Mouse (Mus musculus) lung, embryonic 15.5 days (tissue): Measurements from ENCODE around the gene Tspan18. TPM values are rescaled to one million over a fixed set of nuclear protein-coding genes. Genes with fewer than 3 reads are reported as not detected.
A peak's percentile ranks its signal among the peaks of the same experiment; 100 is the strongest.

ENCODE experiments used
- ATAC-seq: fragments of 200-750 bp; cut with Nextera tagmentation; 2 replicates; pipeline ENCODE4 v1.8.0; 2017; ENCODE audit warnings: moderate number of reproducible peaks, borderline replicate concordance; ENCODE audit not compliant: low FRiP score, low TSS enrichment; ENCODE audit errors: extremely low read depth
- H3K27ac ChIP-seq: fragments of 300-500 bp; sonication (generic); 2 replicates; pipeline ENCODE4 v1.5.1; 2015; ENCODE audit warnings: moderate library complexity, mild to moderate bottlenecking, inconsistent platforms
- H3K27me3 ChIP-seq: fragments of 300-500 bp; sonication (generic); 2 replicates; pipeline ENCODE4 v1.6.1; 2015; ENCODE audit warnings: inconsistent platforms
- H3K36me3 ChIP-seq: fragments of 300-500 bp; sonication (generic); 2 replicates; pipeline ENCODE4 v1.6.1; 2015; ENCODE audit warnings: inconsistent platforms
- H3K4me1 ChIP-seq: fragments of 300-500 bp; sonication (generic); 2 replicates; pipeline ENCODE4 v1.6.1; 2015; ENCODE audit warnings: inconsistent platforms
- H3K4me2 ChIP-seq: fragments of 300-500 bp; sonication (generic); 2 replicates; pipeline ENCODE4 v1.6.1; 2015; ENCODE audit warnings: inconsistent platforms, mild to moderate bottlenecking, moderate library complexity
- H3K4me3 ChIP-seq: fragments of 300-500 bp; sonication (generic); 2 replicates; pipeline ENCODE4 v1.5.1; 2015; ENCODE audit warnings: mild to moderate bottlenecking, inconsistent platforms
- H3K9ac ChIP-seq: fragments of 300-500 bp; sonication (generic); 2 replicates; pipeline ENCODE4 v1.6.1; 2015; ENCODE audit warnings: inconsistent platforms
- H3K9me3 ChIP-seq: fragments of 300-500 bp; sonication (generic); 2 replicates; pipeline ENCODE4 v1.6.1; 2016; ENCODE audit warnings: inconsistent platforms
- WGBS: fragments of 180-500 bp; shearing (Covaris S2); methylation state at CpG from one replicate; pipeline ENCODE4 v1.1.7; 2015; 5-methylcytosine and 5-hydroxymethylcytosine counted together
- polyA plus RNA-seq: library from polyadenylated mRNA; unstranded; fragments of >200 nt; fragmentation: Nextera tagmentation; extraction: Ambion mirVana; gene quantifications from 2 replicates; pipeline ENCODE4 v1.2.1, GENCODE M21; 2015

Gene Tspan18
- polyA plus RNA-seq, 1 experiment from 2014 or later, result 29.0 TPM

- H3K9me3 ChIP-seq, result no peaks in the 10 kb centered on the region
- H3K36me3 ChIP-seq, result no peaks in the 10 kb centered on the region
- WGBS, result 68% methylated on average over 6 of the region's 6 CpGs
- no peak overlapping the region for H3K4me2 ChIP-seq
- H3K27ac ChIP-seq, result no peak overlapping the region
- no peak for ATAC-seq
- no peaks in the 10 kb centered on the region for H3K27me3 ChIP-seq
- H3K4me3 ChIP-seq, result no peak overlapping the region
- no peak overlapping the region for H3K9ac ChIP-seq
- no peaks in the 10 kb centered on the region for H3K4me1 ChIP-seq
Observed at GRCm38 (mm10) chr2:93360310-93360709, 26.0 kb upstream of the Tspan18 start.

DNA sequence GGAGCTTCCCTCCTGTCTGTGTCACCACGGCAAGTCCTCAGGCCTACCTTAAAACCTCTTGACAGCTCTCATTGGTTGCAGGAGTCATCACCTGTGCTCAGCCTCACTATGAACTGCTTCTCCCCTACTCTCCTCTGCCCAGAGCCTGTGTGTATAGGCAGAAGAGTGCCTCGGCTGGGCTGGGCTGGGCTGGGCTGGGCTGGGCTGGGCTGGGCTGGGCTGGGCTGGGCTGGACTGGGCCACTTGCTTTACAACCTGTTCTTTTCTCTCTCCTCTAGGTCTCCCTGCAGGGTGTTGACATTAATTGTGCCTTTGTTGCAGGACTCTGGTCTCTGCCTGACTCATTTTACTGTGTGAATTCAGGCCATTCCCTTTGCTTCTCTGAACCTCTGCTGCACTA lies 23.1 kb upstream of the Tspan18 start:
- Histone ChIP-seq H3K9me3 (no peaks in the 10 kb centered on the region), H3K27ac (no peak overlapping the region), H3K4me3 (no peak overlapping the region), H3K4me1 (no peaks in the 10 kb centered on the region), H3K27me3 (no peaks in the 10 kb centered on the region), H3K4me2 (no peak overlapping the region), H3K9ac (no peak overlapping the region), H3K36me3 (no peaks in the 10 kb centered on the region)
- ATAC-seq, result no peak
- 45% methylated on average over 2 of the region's 2 CpGs for WGBS

DNA sequence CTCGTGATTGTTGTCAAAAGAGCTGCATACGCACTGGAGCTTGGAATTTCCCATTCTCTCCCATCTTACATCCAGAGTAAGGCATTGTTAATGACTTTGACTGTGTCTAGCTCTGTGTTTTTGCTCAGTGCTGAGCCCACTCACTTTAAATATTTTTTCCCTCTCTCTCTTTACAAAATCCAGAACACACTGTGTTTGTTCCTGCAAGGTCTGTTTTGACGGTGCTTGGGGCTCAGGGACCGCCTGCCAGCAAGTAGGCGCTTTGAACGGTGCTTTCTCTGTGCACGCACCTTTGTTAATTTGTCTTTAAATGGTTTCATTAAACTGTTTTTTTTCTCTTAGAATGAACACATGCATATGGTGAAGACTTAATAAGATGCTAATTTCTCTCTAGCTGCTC lies 21.5 kb upstream of the Tspan18 start:
- WGBS, result 68% methylated on average over 7 of the region's 7 CpGs
- no peaks in the 10 kb centered on the region for H3K27me3 ChIP-seq
- no peak overlapping the region for H3K4me2 ChIP-seq
- no peak overlapping the region for H3K9ac ChIP-seq
- H3K36me3 ChIP-seq, result no peaks in the 10 kb centered on the region
- H3K4me3 ChIP-seq, result no peak overlapping the region
- no peaks in the 10 kb centered on the region for H3K9me3 ChIP-seq
- no peaks in the 10 kb centered on the region for H3K4me1 ChIP-seq
- H3K27ac ChIP-seq, result no peak overlapping the region
- no peak for ATAC-seq

- Histone ChIP-seq H3K27me3 (no peaks in the 10 kb centered on the region), H3K4me2 (no peak overlapping the region), H3K27ac (peak overlapping the region; percentile 69), H3K9me3 (no peaks in the 10 kb centered on the region), H3K9ac (no peak overlapping the region), H3K36me3 (no peaks in the 10 kb centered on the region), H3K4me1 (no peaks in the 10 kb centered on the region), H3K4me3 (no peak overlapping the region)
- 70% methylated on average over 1 of the region's 1 CpGs for WGBS
- ATAC-seq, result no peak
Observed at GRCm38 (mm10) chr2:93354621-93355020, 20.3 kb upstream of the Tspan18 start.

- peak; percentile 76; the same call in 1 of the 2 replicates for ATAC-seq
- Histone ChIP-seq H3K4me2 (no peak overlapping the region), H3K4me1 (no peaks in the 10 kb centered on the region)
Observed at GRCm38 (mm10) chr2:93353725-93354124, 19.4 kb upstream of the Tspan18 start.

DNA sequence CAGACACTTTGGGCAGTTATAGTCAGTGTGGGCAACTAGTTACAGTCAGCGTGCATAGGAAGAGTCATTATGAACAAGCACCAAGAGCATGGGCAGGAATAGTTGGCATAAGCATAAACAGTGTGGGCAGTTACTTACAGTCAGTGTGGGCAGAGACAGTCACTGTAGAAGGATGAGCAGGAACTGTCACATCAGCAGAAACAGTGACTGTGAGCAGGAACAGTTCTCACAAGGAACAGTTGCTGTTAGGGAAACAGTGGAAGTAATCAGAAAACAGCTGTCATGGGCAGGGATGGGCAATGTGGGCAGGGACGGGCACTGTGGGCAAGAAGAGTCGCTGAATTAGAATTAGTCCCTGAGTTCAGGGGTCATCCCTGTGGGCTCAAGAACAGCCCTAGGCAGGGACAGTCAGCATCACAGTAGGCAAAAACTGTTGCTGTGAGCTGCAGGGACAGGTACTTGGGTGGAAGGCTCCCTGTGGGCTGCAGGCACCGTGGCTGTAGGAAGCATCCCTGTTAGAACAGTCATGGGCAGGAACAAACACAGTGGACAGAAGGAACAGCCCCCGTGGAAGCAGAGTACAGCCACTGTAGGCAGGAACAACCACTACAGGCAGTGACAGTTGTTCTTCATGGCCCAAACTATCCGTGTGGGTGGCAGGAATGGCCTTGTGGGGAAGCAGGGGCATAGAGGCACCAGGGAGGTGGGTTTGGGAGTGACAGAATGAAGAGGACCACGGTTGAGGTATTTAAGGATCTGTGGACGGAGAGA lies 18.8 kb upstream of the Tspan18 start:
- ATAC-seq, result no peak
- Histone ChIP-seq H3K27me3 (no peaks in the 10 kb centered on the region), H3K4me1 (no peaks in the 10 kb centered on the region), H3K4me2 (no peak overlapping the region), H3K27ac (peak overlapping the region; percentile 62; the same call in 1 of the 2 replicates), H3K36me3 (no peaks in the 10 kb centered on the region), H3K4me3 (no peak overlapping the region), H3K9me3 (no peaks in the 10 kb centered on the region), H3K9ac (no peak overlapping the region)
- 66% methylated on average over 8 of the region's 8 CpGs for WGBS

More at GRCm38 (mm10) chr2:93353725-93354124, 19.4 kb upstream of the Tspan18 start:
- no peak overlapping the region for H3K9ac ChIP-seq
- 29% methylated on average over 4 of the region's 4 CpGs for WGBS
- no peaks in the 10 kb centered on the region for H3K9me3 ChIP-seq
- H3K4me3 ChIP-seq, result no peak overlapping the region
- H3K27me3 ChIP-seq, result no peaks in the 10 kb centered on the region
- H3K36me3 ChIP-seq, result no peaks in the 10 kb centered on the region
- H3K27ac ChIP-seq, result peak overlapping the region; percentile 62; the same call in 1 of the 2 replicates

GRCm38 (mm10) chr2:93351352-93351751 lies 17.0 kb upstream of the Tspan18 start:
- 49% methylated on average over 7 of the region's 7 CpGs for WGBS

DNA sequence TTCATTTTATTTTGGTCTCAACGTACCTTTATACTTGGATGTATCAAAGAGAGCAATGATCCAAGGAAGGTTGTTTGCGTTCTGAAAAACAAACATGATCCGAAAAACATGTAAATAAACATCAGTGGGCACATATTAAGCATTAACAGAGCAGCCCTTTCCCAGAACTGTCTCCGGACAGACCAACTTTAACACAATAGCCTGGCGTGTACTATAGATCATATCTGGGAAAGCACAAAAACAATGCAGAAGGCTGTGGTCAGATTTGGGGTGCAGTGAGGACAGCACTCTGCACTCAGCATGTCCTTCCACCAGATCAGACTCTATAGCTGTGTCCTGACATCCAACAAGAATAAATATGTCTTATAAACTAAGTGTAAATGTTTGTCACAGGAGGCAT lies 12.7 kb upstream of the Tspan18 start:
- H3K27ac ChIP-seq, result 0 out of 2 replicates have a peak overlapping the region, but pooled peaks have one; percentile 10
- peaks cover 14% of the 10 kb centered on the region for H3K4me1 ChIP-seq
- no peak overlapping the region for H3K9ac ChIP-seq
- ATAC-seq, result no peak
- no peaks in the 10 kb centered on the region for H3K36me3 ChIP-seq
- H3K27me3 ChIP-seq, result no peaks in the 10 kb centered on the region
- no peak overlapping the region for H3K4me2 ChIP-seq
- H3K4me3 ChIP-seq, result no peak overlapping the region
- WGBS, result 67% methylated on average over 5 of the region's 5 CpGs
- H3K9me3 ChIP-seq, result no peaks in the 10 kb centered on the region

More at GRCm38 (mm10) chr2:93351352-93351751, 17.0 kb upstream of the Tspan18 start:
- peaks cover 9% of the 10 kb centered on the region for H3K4me1 ChIP-seq
- no peaks in the 10 kb centered on the region for H3K27me3 ChIP-seq
- no peaks in the 10 kb centered on the region for H3K36me3 ChIP-seq
- no peak for ATAC-seq
- no peaks in the 10 kb centered on the region for H3K9me3 ChIP-seq
- H3K27ac ChIP-seq, result no peak overlapping the region
- no peak overlapping the region for H3K9ac ChIP-seq
- no peak overlapping the region for H3K4me2 ChIP-seq
- no peak overlapping the region for H3K4me3 ChIP-seq

GRCm38 (mm10) chr2:93346609-93347008 lies 12.3 kb upstream of the Tspan18 start:
- ATAC-seq, result no peak
- Histone ChIP-seq H3K4me2 (no peak overlapping the region), H3K4me3 (no peak overlapping the region), H3K4me1 (peaks cover 14% of the 10 kb centered on the region), H3K27ac (0 out of 2 replicates have a peak overlapping the region, but pooled peaks have one; percentile 10), H3K9ac (no peak overlapping the region), H3K27me3 (no peaks in the 10 kb centered on the region), H3K9me3 (no peaks in the 10 kb centered on the region), H3K36me3 (no peaks in the 10 kb centered on the region)
- WGBS, result 22% methylated on average over 6 of the region's 6 CpGs

- WGBS, result 29% methylated on average over 5 of the region's 5 CpGs
- Histone ChIP-seq H3K27ac (no peak overlapping the region), H3K4me3 (no peak overlapping the region), H3K4me2 (no peak overlapping the region), H3K27me3 (no peaks in the 10 kb centered on the region), H3K4me1 (peaks cover 14% of the 10 kb centered on the region), H3K9ac (no peak overlapping the region), H3K36me3 (no peaks in the 10 kb centered on the region), H3K9me3 (no peaks in the 10 kb centered on the region)
- ATAC-seq, result no peak
Observed at GRCm38 (mm10) chr2:93345663-93346268, 11.5 kb upstream of the Tspan18 start.

DNA sequence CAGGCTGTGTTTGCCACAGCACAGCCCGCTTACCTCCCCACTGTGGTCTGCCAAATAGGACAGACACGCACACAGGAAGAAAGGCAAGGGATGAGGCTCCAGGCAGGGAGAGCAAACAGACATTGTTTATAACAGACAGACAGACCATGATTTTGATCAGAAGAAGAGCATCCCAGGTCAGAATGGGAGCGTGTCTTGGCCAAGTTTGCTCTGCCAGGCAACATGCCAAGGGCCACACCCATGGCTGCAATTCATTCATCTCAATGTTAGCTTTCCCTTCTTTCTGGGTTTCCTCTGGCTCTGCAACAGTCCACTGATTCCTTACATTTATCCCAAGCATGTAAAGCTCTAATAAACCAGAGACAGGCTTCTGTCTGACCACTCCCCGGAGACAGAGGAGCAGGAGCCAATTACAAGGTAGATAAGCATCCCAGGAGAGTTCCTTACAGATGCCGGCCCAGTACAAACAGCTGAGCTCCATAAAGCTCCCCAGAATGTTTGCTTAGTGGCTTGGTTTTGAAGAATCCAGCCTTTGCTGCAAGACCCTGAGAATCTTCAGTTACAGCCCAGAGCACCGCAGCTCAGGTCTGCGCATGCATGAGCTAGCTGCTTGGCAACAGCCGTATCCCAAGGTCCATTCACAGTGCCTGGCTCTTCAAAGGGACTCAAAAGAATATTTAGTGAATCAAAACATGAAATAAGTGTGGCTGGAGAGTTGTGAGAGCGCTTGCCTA lies 5.2 kb upstream of the Tspan18 start:
- Histone ChIP-seq H3K27me3 (no peaks in the 10 kb centered on the region), H3K36me3 (no peaks in the 10 kb centered on the region), H3K9me3 (no peaks in the 10 kb centered on the region), H3K9ac (no peak overlapping the region), H3K4me3 (no peak overlapping the region), H3K4me2 (no peak overlapping the region), H3K27ac (no peak overlapping the region), H3K4me1 (peaks cover 19% of the 10 kb centered on the region)
- no peak for ATAC-seq
- 44% methylated on average over 9 of the region's 9 CpGs for WGBS

- Histone ChIP-seq H3K9me3 (no peaks in the 10 kb centered on the region), H3K4me2 (no peak overlapping the region), H3K27me3 (no peaks in the 10 kb centered on the region), H3K9ac (no peak overlapping the region), H3K36me3 (no peaks in the 10 kb centered on the region), H3K27ac (peak overlapping the region; percentile 77), H3K4me1 (peaks cover 31% of the 10 kb centered on the region), H3K4me3 (no peak overlapping the region)
- no peak for ATAC-seq
- 46% methylated on average over 11 of the region's 11 CpGs for WGBS
Observed at GRCm38 (mm10) chr2:93335996-93336395, 1.7 kb upstream of the Tspan18 start.
